Mouse (Mus musculus): ENCODE results near the gene Mogs. TPM values are rescaled to one million over a fixed set of nuclear protein-coding genes. Genes with fewer than 3 reads are reported as not detected.

Gene Mogs
- polyA plus RNA-seq, 1 experiment from 2014 or later: 6.8 TPM

DNA sequence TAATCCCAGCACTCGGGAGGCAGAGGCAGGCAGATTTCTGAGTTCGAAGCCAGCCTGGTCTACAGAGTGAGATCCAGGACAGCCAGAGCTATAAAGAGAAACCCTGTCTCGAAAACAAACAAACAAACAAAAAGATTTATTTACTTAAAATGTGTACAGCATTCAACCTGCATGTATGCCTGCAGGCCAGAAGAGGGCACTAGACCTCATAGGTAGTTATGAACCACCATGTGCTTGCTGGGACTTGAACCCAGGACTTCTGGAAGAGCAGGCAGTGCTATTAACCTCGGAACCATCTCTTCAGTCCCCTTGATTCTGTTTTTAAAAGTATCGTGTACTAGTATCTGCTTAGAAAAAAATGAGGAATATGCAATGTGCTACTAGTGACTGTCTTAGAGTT lies 12.1 kb downstream of the Mogs start:
- no peaks in the 10 kb centered on the region for H3K27me3 ChIP-seq (ENCODE audit: control insufficient read depth, insufficient read depth, low read depth, low read length)
- no peak overlapping the region for H3K4me3 ChIP-seq (ENCODE audit: low read depth, low read length)
- 69% methylated on average over 5 of the region's 5 CpGs for WGBS (ENCODE audit: insufficient replicate concordance)
- no peak overlapping the region for H3K27ac ChIP-seq (ENCODE audit: low read length)
- no peak overlapping the region for H3K9ac ChIP-seq (ENCODE audit: low read depth, low read length)
- peaks cover 22% of the 10 kb centered on the region for H3K4me1 ChIP-seq (ENCODE audit: control insufficient read depth, low read depth, low read length)
- no peak for ATAC-seq (ENCODE audit: low read depth)
- no peak overlapping the region for H3K4me2 ChIP-seq (ENCODE audit: low read depth, low read length)
- H3K9me3 ChIP-seq (replicated peaks; ENCODE audit: control insufficient read depth, low read length): no peaks in the 10 kb centered on the region
- no peaks in the 10 kb centered on the region for H3K36me3 ChIP-seq (ENCODE audit: control insufficient read depth, insufficient read depth)

GRCm38 (mm10) chr6:83131469-83132034 lies 16.3 kb downstream of the Mogs start:
- ATAC-seq (ENCODE audit: low read depth): peak; percentile 85
- Histone ChIP-seq H3K9ac (ENCODE audit: low read depth, low read length) (0 out of 2 replicates have a peak overlapping the region, but pooled peaks have one; percentile 12), H3K4me3 (ENCODE audit: low read depth, low read length) (no peak overlapping the region), H3K36me3 (ENCODE audit: control insufficient read depth, insufficient read depth) (no peaks in the 10 kb centered on the region), H3K9me3 (replicated peaks; ENCODE audit: control insufficient read depth, low read length) (no peaks in the 10 kb centered on the region), H3K27me3 (ENCODE audit: control insufficient read depth, insufficient read depth, low read depth, low read length) (peaks cover 15% of the 10 kb centered on the region), H3K4me2 (ENCODE audit: low read depth, low read length) (peak overlapping the region; percentile 31; the same call in 1 of the 2 replicates), H3K4me1 (ENCODE audit: control insufficient read depth, low read depth, low read length) (peaks cover 19% of the 10 kb centered on the region), H3K27ac (ENCODE audit: low read length) (peak overlapping the region; percentile 85)
- 36% methylated on average over 6 of the region's 6 CpGs for WGBS (ENCODE audit: insufficient replicate concordance)

DNA sequence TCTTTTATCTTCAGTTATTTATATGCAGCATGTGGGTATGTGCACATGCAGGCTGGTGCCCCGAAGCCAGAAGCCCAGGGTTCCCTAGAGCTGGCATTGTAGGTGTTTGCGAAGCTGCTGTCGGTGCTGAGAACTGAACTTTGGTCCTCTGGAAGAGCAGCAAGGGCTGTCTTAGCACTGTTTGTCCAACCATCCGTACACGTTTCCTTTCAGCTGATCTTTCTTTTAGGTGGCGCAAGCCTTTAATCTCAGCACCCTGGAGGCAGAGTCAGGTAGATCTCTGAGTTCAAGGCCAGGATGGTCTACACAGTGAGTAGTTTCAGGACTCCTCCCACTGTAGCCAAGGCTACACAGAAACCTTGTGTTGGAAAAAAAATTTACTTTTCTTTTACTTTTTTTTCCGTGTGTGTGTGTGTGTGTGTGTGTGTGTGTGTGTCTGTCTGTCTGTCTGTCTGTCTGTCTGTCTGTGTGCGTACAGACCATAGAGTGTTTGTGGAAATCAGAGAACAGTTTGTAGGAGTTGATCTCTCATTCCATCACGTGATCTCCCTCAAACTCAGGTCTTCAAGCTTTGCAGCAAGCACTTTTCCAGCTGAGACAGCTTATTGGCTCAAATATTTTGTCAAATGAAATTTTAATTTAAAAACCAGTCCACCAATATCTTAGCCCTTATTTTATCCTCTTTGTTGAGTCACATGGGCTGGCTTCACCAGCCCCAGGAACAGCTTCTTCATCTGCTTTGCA lies 17.1 kb downstream of the Mogs start:
- peaks cover 19% of the 10 kb centered on the region for H3K4me1 ChIP-seq (ENCODE audit: control insufficient read depth, low read depth, low read length)
- H3K9me3 ChIP-seq (replicated peaks; ENCODE audit: control insufficient read depth, low read length): no peaks in the 10 kb centered on the region
- H3K27me3 ChIP-seq (ENCODE audit: control insufficient read depth, insufficient read depth, low read depth, low read length): peaks cover 23% of the 10 kb centered on the region
- ATAC-seq (ENCODE audit: low read depth): peak; percentile 38
- no peak overlapping the region for H3K4me3 ChIP-seq (ENCODE audit: low read depth, low read length)
- H3K27ac ChIP-seq (ENCODE audit: low read length): peak overlapping the region; percentile 85
- H3K9ac ChIP-seq (ENCODE audit: low read depth, low read length): no peak overlapping the region
- 63% methylated on average over 9 of the region's 9 CpGs for WGBS (ENCODE audit: insufficient replicate concordance)
- H3K4me2 ChIP-seq (ENCODE audit: low read depth, low read length): no peak overlapping the region
- H3K36me3 ChIP-seq (ENCODE audit: control insufficient read depth, insufficient read depth): no peaks in the 10 kb centered on the region

DNA sequence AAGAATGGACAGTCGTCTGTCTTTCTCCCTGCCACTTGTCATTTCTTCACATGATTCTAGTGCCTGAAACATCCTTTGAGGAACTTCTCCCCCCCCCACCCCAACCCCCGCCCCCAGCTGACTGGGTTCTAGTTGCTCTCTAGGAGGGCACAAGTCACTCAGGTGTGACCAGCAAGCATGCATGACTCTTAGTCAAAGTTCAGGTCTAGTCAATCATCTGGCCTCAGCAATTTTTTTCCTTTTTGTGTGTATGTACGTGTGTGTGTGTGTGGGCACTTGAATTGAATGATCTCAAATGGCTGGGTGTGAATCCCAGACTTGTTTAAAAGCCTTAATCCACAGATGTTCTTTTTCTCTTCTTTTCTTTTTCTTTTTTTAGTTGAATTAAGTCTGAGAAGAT lies 18.9 kb downstream of the Mogs start:
- Histone ChIP-seq H3K9ac (ENCODE audit: low read depth, low read length) (no peak overlapping the region), H3K36me3 (ENCODE audit: control insufficient read depth, insufficient read depth) (no peaks in the 10 kb centered on the region), H3K4me2 (ENCODE audit: low read depth, low read length) (no peak overlapping the region), H3K27me3 (ENCODE audit: control insufficient read depth, insufficient read depth, low read depth, low read length) (peaks cover 29% of the 10 kb centered on the region), H3K4me1 (ENCODE audit: control insufficient read depth, low read depth, low read length) (peaks cover 30% of the 10 kb centered on the region), H3K9me3 (replicated peaks; ENCODE audit: control insufficient read depth, low read length) (no peaks in the 10 kb centered on the region), H3K4me3 (ENCODE audit: low read depth, low read length) (no peak overlapping the region), H3K27ac (ENCODE audit: low read length) (no peak overlapping the region)
- no peak for ATAC-seq (ENCODE audit: low read depth)
- 41% methylated on average over 3 of the region's 3 CpGs for WGBS (ENCODE audit: insufficient replicate concordance)

- H3K9ac ChIP-seq (ENCODE audit: low read depth, low read length): peak within 1 kb of the TSS; percentile 43
- no peak for ATAC-seq (ENCODE audit: low read depth)
Measured at GRCm38 (mm10) chr6:83134951-83135513, 19.7 kb downstream of the Mogs start, which contains the start of gene Rtkn. Gene Rtkn (plus strand): TSS chr6:83135463.

DNA sequence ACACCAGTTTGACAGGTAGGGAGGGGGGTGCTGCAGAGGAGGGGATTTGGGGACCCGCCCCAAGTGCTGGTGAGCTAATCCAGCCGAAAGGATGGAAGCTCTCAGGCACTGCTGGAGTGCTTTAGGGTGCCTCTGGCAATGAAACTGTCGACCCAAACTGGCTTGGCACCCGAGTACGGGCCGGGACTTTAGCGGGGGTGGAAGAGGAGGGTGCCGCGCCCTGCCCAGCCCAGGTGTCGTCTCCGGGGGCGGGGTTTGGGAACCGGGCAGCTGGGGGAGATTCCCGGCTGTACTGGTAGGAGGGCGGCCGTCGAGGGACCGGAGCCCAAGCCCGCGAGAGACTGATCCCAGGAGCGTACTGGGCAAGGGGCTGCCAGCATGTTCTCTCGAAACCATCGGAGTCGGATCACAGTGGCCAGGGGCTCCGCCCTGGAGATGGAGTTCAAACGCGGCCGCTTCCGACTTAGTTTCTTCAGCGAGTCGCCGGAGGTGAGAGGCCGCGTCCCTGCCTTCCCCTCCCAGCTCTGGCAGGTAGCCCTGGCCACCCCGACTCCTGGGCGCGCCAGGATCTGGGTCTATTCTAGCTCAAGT lies 20.4 kb downstream of the Mogs start:
- no peak for ATAC-seq (ENCODE audit: low read depth)
- H3K27me3 ChIP-seq (ENCODE audit: control insufficient read depth, insufficient read depth, low read depth, low read length): peaks cover 29% of the 10 kb centered on the region
- H3K4me2 ChIP-seq (ENCODE audit: low read depth, low read length): peak overlapping the region; percentile 47
- no peaks in the 10 kb centered on the region for H3K9me3 ChIP-seq (replicated peaks; ENCODE audit: control insufficient read depth, low read length)
- peak overlapping the region; percentile 58 for H3K4me3 ChIP-seq (ENCODE audit: low read depth, low read length)
- H3K4me1 ChIP-seq (ENCODE audit: control insufficient read depth, low read depth, low read length): peaks cover 30% of the 10 kb centered on the region
- H3K9ac ChIP-seq (ENCODE audit: low read depth, low read length): peak overlapping the region; percentile 43
- 0 out of 2 replicates have a peak overlapping the region, but pooled peaks have one; percentile 12 for H3K27ac ChIP-seq (ENCODE audit: low read length)
- no peaks in the 10 kb centered on the region for H3K36me3 ChIP-seq (ENCODE audit: control insufficient read depth, insufficient read depth)
- WGBS (ENCODE audit: insufficient replicate concordance): 24% methylated on average over 37 of the region's 37 CpGs

More at GRCm38 (mm10) chr6:83134951-83135513, 19.7 kb downstream of the Mogs start, which contains the start of gene Rtkn:
- Histone ChIP-seq H3K27ac (ENCODE audit: low read length) (0 out of 2 replicates have a peak within 1 kb of the TSS, but pooled peaks have one; percentile 18), H3K27me3 (ENCODE audit: control insufficient read depth, insufficient read depth, low read depth, low read length) (peaks cover 29% of the 10 kb centered on the region), H3K4me2 (ENCODE audit: low read depth, low read length) (peak within 1 kb of the TSS; percentile 47), H3K4me1 (ENCODE audit: control insufficient read depth, low read depth, low read length) (peaks cover 30% of the 10 kb centered on the region), H3K4me3 (ENCODE audit: low read depth, low read length) (peak within 1 kb of the TSS; percentile 58), H3K9me3 (replicated peaks; ENCODE audit: control insufficient read depth, low read length) (no peaks in the 10 kb centered on the region), H3K36me3 (ENCODE audit: control insufficient read depth, insufficient read depth) (no peaks in the 10 kb centered on the region)
- 56% methylated on average over 7 of the region's 7 CpGs for WGBS (ENCODE audit: insufficient replicate concordance)

DNA sequence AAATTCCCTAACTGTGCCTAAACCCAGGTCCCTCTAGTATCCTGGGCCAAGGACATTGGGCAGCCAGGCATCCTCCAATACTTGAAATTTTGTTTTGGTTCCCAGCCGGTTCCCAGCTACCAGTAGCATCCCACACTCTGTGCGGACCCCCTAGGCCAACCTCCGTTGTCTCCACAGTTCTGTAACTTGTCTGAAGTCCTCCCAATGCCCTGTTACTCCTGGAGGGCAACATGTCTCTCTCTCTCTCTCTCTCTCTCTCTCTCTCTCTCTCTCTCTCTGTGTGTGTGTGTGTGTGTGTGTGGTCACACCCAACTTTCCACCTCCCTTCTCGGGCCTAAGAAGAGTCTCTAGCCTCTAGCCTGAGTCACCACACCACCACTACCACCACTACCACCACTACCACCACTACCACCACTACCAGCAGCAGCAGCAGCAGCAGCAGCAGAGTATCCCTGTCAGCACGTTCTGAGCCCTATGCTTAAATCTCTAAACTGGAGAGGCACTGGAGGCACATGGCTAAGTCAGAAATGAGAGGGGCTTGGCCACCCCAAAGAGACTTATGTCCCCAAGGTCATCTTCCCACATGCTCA lies 21.1 kb downstream of the Mogs start:
- Histone ChIP-seq H3K27ac (ENCODE audit: low read length) (peak overlapping the region; percentile 82), H3K9ac (ENCODE audit: low read depth, low read length) (peak overlapping the region; percentile 63), H3K9me3 (replicated peaks; ENCODE audit: control insufficient read depth, low read length) (no peaks in the 10 kb centered on the region), H3K36me3 (ENCODE audit: control insufficient read depth, insufficient read depth) (no peaks in the 10 kb centered on the region), H3K4me2 (ENCODE audit: low read depth, low read length) (peak overlapping the region; percentile 47), H3K4me3 (ENCODE audit: low read depth, low read length) (peak overlapping the region; percentile 58), H3K4me1 (ENCODE audit: control insufficient read depth, low read depth, low read length) (peaks cover 25% of the 10 kb centered on the region), H3K27me3 (ENCODE audit: control insufficient read depth, insufficient read depth, low read depth, low read length) (peaks cover 29% of the 10 kb centered on the region)
- no peak for ATAC-seq (ENCODE audit: low read depth)
- 28% methylated on average over 5 of the region's 5 CpGs for WGBS (ENCODE audit: insufficient replicate concordance)

GRCm38 (mm10) chr6:83136881-83137575 lies 21.7 kb downstream of the Mogs start:
- Histone ChIP-seq H3K9ac (ENCODE audit: low read depth, low read length) (peak overlapping the region; percentile 63), H3K27ac (ENCODE audit: low read length) (peak overlapping the region; percentile 82), H3K4me1 (ENCODE audit: control insufficient read depth, low read depth, low read length) (peaks cover 25% of the 10 kb centered on the region), H3K4me3 (ENCODE audit: low read depth, low read length) (peak overlapping the region; percentile 58), H3K27me3 (ENCODE audit: control insufficient read depth, insufficient read depth, low read depth, low read length) (peaks cover 33% of the 10 kb centered on the region), H3K9me3 (replicated peaks; ENCODE audit: control insufficient read depth, low read length) (no peaks in the 10 kb centered on the region), H3K4me2 (ENCODE audit: low read depth, low read length) (peak overlapping the region; percentile 47), H3K36me3 (ENCODE audit: control insufficient read depth, insufficient read depth) (no peaks in the 10 kb centered on the region)
- peak; percentile 48 for ATAC-seq (ENCODE audit: low read depth)
- 2% methylated on average over 26 of the region's 26 CpGs for WGBS (ENCODE audit: insufficient replicate concordance)
